Mouse (Mus musculus) skeletal muscle tissue, adult 2 months (tissue): ENCODE data around the gene Trim9.

Source experiments
- DNase-seq: peaks from one replicate; pipeline ENCODE4 v3.0.0-alpha.2; 2012; ENCODE audit warnings: low read depth, low spot score

The Trim9 gene

DNA sequence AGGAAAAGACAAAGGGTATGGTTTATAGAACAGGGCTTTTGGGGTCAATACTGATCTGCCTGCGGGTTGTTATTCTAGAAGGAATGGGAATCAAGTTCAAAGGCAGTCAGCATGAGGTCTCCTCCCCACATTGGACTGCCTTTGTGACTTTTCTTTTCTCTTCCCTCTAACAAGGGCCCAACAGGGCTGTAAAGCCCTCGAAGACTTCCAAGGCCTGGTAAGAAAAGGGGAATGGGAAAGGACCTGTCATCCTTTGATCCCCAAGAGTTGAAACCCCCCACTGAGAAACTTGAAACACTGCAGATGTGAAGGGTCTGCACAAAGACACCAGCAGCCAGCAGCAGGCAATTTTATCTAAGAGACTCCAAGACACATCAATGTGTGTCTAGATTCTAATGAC lies 21.0 kb downstream of the Trim9 start:
- DNase-seq = no peak

DNA sequence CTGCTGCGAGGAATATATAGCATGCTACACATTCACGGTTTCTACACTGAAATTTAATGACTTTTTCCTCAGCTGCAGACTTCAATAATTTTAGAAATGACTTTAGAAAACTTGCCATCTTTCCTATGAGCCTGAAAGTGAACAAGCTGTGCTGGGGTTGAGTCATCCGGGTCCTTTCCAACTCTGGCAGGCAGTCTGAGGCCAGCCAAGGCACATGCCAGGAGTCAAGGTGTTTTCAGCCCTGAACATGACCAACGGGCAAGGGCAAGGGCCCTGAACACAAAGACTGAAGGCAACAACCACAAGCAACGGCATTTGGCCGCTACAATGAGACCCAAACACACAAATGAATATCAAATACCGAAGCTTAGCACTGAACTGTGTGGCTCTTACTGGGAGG lies 21.6 kb downstream of the Trim9 start:
- no peak for DNase-seq

DNA sequence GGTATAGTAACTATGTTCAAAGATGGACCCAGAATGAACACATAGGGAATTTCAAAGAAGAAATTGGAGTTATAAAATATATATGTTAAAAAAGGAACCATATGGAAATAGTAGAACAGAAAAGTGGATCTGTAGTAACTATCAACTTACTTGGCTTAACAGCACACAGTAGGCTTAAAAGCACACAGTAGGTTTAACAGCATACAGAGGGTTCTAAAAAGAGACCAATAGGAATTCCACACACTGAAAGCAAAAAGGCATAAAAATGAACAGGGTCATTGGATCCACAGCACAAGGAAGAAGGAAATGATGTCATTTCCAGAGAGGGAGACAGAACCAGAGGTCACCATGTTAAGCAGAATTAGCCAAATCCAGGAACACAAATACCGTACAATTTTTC lies 24.6 kb downstream of the Trim9 start:
- DNase-seq = no peak

DNA sequence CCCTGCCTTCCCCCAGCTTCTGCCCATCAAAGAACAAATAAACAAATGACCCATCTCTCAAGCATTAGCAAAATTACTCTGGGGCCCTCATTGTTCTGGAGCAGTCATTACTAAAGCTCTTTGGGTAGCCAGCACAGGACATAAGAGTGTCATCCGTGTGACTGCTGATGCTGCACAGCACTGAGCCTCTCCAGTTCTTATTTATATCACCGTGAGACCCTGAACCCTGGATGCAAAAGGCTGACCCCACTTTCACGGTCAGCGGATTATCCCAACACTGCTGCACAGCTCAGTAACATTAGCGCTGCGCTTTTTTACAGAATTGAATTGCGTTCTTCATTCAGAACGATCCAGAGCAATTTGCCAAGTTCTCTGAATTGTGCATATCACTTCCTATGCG lies 31.3 kb downstream of the Trim9 start:
- no peak for DNase-seq

DNA sequence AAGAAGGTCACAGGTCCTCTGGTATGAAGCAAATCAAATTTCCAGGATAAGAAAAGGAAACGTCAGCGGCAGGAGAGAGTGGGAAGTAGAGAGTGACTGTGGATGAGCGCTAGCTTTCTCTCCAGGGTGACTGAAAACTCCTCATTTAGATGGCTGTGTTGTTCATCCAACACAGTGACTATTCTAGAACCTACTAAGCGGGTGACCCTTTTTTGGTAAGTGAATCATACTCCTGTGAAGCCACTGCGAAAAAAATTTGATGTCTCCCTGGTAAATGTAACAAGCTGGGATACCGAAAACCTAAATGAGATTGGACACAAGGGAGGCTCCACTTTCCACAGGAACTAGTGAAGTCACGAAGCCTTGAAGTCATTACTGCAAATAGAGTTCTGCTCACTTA lies 39.5 kb downstream of the Trim9 start:
- DNase-seq = no peak

DNA sequence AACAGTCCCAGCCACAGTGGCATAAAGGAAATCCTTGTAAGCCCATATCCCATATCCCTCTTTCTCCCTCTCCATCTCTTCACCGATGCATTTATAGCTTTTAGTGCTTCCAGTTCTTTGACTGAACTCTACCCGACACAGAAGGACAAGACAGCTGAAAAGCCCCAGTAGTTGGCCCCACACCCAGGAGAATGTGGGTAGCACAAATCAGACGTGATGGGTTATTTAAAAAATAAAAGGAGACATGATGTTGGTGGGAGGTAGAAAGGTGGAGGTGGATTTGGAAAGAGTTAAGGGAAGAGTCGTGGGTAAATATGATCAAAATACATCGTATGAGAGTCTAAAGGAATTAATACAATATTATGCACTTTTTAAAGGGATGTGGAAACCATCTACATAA lies 40.4 kb downstream of the Trim9 start:
- DNase-seq = no peak

DNA sequence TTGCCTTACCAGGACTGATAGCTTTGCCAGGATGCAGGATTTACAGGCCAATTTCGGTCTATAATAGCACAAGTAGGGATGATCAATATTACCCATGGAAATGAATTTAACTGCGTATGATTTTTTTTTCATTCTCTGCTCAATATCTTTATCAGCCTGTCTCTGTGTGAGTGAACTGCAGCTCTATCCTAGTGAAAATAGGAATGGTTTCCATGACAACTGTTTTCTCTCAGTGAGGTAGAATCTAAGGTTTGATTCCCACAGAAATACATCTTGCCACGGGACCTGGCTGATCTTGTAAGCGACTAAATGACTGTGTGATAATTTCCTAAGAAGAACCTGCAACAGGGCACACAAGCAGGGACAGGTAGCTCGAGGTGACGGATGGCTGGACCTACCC lies 43.4 kb downstream of the Trim9 start:
- DNase-seq = no peak

DNA sequence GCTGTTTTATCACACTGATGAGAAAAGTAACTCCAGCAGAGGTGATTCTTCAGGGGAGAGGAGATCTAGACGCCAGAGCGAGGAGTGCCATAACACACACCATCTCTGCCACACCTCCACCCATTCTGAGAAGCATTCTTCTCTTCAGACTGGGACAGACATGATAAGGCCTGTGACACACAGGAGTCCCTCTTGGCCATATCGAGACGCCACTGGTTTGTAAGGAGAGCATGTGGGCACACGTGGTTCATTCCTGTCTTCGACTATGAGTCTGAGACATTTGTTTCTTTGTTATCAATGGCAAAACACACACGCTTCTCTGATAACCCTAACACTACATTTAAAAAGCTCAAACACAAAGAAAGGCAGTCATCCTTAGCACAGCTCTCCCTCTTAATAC lies 43.9 kb downstream of the Trim9 start:
- DNase-seq = no peak

DNA sequence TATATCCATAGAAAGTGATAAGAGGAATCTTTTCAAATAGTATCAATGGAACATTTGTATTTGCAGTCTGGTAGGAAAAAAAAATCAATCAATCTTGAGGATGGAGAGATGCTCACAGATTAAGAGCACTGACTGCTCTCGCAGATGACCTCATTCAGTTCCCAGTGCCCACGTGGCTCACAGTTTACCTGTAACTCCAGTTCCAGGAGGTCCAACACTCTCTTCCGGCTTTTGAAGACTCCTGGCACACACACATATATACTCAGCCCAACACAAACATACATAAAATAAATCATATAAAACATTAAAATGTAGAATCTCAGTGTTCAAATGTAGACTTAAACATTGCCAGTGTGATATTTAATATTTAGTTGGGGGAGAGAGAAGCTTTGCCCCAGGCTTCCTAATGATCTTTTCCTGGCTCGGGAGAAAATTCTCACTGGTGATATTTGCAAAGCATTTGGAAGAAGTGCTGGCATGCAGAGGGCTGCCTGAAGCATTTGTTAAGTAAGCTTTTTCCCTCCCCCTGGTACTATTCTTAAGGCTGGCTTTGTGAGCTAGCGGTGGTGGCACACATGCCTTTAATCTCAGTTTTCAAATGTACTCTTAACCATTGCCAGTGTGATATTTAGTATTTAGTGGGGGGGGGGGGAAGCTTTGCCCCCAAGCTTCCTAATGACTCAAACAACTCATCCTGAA lies 45.2 kb downstream of the Trim9 start:
- DNase-seq = no peak

DNA sequence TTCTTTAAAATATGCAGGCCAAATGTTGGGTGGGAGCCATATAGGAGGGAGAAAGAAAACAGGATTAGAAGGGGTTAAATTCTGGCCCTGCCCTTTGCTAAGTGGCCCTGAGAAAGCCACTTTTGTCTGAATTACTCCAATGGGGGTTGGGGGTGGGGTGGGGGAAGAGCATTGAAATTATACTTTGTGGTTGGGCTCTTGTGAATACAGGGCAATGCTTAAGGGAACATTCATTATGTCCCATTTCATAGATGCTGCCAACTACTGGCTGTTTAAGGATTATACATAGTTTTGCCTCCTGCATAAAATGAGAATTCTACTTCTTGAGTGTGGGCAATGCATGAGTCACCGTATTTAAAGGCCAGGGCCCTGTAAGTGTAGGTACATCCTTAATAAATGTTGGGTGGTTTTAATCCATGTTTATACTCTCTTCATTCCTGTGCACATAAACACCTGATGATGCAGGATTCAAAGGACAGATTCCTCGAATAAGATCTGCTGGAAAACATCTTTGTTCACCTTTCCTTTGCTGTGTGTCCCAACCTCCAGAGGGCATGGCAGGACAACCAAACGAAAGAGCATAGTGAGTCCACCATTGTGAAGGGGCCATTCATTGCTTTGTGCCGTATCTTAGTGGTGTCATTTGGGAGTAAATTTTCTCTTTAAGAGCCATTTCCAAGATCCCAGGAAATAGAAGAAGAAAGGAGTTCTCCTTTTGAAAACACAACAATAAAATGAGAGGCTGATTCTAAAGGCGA lies 53.3 kb downstream of the Trim9 start:
- no peak for DNase-seq

DNA sequence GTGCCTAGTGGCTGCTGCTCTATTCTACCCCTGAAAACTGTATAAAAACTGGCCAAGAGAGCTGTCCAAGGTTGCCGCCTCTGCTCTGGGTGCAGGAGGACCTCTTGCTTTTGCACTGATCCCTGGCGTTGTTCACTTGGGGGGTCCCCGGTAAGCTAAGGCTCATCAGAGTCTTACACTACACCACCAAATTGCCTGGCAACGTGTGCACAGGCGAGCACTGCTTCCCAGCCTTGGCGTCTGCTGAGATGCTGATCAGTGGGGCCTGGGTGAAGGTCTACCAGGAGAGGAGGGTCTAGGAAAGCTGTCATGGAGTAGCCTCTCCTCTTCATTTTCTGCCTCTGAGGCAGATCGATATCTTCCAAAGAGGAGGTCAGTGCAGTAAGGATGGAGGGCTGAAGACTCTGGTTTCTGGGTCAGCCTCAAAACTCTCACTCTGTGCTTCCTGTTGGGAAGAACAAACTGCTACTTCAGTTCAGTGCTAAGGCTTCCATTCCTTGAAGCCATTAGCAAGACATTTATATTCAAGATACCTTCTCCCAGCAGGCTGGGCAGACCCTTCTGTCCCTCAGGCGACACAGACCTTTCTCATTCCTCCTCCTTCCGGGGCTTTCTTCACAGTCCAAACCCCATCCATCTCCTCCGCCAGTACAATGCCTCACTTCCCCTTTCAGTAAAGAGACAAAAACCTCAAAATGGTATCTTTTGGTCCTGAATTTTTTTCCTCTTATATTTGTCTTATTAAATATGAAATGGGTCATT lies 54.1 kb downstream of the Trim9 start:
- DNase-seq = no peak

DNA sequence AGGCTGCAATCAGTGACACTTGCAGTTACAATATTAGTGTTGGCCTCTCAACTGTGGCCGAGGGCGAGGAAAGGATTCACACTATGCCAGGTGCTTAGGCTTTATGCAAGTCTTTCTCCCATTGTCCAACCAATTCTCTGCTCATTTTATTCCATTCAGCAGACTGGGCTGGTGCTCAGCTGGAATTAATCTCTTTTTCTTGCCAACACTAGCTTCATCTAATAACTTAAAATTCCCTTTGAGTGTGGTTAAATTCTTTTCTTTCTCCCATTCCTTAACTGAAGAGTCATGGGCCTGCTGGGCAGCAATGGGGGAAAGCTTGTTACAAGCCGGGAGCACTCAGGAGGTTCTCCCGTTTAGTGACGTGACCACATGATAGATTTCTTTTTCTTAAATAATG lies 61.9 kb downstream of the Trim9 start:
- no peak for DNase-seq

DNA sequence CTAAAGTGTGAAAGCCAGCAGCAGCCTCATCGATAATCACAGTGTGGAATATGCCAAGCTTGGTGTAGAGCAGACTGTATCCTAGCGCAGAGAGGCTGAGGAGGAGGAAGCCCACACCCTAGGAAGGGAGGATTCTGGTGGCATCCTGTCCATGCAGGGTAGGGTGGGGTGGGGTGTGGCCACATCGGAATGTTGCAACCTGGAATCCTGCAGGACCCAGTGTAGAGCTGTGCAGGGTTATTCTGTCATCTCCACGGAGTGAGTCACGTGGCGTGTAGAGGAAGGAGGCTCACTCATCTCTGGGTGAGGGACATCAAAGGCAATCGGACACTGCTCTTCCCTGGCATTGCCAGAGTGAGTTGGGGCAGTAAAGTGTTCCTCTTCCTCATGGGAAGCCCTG lies 62.4 kb downstream of the Trim9 start:
- no peak for DNase-seq

DNA sequence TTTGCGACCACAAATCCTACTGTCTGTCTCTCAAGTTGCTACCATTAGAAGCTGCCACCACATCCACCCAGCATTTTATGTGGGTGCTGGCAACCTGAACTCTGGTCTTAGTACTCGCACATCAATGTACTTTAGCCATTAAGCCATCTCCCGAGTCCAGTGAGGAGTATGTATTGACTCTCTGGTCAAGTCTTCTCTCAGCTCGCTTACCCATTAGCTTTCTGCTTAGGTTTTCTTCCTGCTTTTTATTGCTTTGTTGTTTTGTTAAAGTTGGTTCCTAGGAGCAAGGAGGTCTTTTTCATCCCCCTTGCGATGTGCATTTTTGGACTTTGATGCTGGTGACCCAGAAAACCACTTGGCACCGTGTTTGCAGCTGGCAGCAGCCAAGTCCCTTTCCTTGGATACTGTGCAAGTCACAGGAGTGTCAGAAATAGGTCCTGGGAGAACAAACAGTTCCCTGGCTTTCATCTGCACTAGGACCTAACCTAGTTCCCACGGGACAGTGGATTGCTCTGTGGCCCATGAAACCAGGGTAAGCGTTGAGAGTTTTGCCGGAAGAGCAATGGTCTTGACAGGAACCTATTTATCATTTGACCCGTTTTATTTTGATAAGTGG lies 64.2 kb downstream of the Trim9 start:
- DNase-seq = peak; percentile 4

DNA sequence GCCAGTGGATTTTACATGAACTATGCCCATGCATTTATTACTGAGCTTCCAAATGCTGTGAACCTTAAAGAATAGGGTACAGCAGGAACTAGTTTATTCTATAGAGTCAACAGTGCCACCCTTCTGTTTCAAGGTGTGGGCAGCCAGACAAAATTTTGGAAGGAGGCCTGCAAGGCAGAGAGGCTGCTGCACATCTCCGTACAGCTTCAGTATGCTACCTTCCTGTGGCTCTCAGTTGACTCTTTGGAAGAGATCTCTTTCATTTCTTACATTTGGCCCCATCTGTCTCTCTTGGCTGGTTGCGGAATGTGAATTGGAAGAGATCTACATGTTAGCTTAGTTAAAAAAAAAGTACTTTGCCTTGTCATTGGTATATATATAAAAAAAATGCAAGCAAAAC lies 66.5 kb downstream of the Trim9 start:
- no peak for DNase-seq

DNA sequence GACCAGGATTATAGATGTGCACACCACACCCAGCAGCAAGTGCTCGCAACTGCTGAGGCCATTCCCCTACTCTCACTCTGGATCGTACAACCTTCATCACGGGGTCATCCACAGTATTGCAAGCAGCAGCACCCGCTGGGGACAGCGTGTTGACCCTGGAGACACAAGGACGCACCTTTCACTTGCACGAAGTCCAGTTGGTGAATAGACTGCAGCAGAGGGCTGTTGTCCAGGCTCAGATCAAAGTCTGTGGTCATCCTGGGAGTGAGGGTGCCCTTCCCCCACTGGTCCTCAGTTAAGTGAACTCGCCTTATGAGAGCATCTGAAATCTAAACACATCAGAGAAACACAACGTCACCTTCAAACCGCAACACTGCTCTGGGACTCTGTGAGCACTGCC lies 67.0 kb downstream of the Trim9 start:
- DNase-seq = no peak

DNA sequence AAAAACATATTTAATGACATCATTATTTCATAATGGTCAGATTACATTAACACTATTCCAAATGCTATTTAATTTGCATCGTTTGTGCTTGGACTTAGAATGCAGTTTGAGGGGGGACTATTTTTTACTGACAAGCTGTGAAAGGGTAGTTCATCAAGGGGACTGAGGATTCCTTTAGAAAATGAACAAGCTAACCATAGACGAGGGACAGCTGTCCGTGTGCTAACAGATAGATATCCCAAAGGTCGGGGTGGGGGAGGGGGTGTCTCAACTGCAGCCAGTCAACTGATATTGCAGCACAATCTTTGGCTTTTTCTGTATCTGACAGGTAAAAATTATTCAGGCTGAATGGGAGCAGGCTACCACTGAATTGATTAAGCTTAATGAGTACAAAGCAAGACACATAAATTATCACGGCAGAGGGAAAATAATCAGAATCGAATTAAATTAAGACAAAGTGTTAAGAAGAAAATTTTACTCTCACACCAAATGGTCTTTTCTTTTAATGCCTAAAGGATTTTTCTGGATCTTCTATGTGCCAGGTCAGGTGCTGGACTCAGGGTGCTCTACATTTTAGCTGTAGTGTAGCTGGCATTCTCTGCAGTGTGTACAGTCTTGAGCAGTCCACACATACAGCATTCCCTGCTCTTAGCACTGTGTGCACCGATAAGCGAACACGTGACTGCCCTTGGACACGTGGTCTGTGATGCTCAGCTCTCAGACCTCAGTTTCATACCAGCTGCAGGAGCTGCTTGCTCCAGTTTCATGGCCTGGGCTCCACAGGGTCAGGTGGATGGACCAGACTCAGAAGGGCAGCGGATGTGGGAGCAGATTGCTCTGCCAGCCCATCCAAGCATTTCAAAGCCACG lies 70.1 kb downstream of the Trim9 start:
- DNase-seq = no peak

DNA sequence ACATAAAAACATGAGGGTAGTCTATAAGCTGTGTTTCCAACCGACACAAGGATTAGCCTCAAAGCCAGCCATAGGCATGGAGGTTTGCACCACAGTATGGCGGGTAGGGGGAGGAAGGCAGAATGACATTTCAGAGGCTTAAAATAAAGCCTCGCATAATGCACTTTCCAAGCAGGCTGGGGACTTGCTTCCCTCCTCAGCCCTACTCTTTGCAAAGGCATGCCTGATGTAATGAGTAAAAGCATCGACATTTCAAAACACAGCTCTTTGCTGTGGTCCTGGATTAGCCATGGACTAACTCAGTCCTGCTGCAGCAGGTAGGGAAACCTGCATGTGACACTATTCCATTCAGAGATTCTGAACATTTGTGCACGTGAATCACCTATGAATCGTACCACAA lies 77.7 kb downstream of the Trim9 start:
- no peak for DNase-seq

DNA sequence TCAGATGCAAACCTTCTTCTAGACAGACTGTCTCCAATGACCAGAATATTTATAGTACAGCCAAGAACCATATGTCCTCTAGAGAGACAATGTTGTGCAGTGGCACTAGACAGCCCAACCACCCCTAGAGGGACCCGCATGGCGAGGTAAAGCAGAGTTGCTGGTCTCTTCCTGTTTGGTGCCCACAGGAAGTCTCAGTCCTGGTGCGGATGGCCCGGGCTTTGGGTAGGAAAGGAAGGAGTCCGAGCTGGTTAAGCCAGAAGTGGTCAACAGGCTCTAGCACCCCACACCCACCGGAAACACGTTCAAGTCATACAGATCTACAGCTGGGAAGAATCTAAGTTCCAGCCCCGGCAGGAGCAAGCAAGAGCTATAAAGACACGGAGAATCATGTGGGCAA lies 80.1 kb downstream of the Trim9 start:
- no peak for DNase-seq

DNA sequence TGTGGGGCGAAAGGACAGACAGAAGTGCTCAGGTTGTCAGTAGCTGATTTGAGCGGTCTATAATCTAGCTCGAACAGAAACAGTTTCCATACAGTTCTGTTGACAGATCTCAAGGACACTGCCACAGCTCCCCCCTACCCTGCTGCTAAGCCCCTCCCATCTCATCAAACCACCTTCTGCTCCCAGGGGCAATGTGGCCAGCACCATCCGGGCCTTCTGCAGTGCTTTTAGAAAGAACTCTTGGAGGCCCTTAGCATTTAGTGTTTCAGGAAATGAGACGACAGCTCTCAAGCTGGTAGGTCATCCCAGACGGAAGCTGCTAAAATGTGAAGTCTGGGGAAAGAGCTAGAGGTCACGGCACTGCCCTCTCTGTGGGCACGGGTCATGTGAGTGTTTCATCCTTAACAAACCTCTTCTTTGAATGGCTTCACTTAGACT lies 80.9 kb downstream of the Trim9 start:
- DNase-seq = no peak

DNA sequence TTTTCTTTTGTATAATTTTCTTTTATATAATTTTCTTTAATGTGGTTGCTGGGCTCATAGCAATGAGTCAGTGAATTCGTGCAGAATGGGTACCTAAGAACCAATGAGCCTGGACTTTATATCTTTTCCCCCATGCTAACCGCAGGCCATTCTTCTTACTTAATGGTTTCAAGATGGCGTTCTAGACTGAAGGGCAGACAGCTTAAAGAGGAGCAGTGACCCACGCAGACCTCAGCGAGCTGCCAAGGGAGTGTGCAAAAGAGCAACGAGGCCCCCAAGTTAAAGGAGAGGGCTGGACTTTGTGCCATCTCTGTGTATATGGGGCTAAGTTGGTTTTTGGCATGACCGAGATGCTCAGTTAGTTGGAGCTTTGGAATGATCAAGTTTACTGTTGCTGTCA lies 83.7 kb downstream of the Trim9 start:
- DNase-seq = no peak
